Mouse (Mus musculus) small intestine, adult 2 months (tissue): ENCODE results near the gene Clec16a.

Experiments used
- CTCF ChIP-seq: fragments of 200-500 bp; IDR thresholded peaks from 2 replicates; pipeline ENCODE4 v1.5.1; 2012; ENCODE audit warnings: low read depth, mild to moderate bottlenecking, control low read depth, inconsistent platforms, low read length, moderate library complexity, mixed read lengths; ENCODE audit not compliant: insufficient replicate concordance, insufficient read length; ENCODE audit errors: extremely low read depth
- POLR2A ChIP-seq: fragments of 200-500 bp; IDR thresholded peaks from 2 replicates; pipeline ENCODE4 v1.6.1; 2012; ENCODE audit warnings: low read depth, mild to moderate bottlenecking, control low read depth, inconsistent platforms, low read length, moderate library complexity

DNA sequence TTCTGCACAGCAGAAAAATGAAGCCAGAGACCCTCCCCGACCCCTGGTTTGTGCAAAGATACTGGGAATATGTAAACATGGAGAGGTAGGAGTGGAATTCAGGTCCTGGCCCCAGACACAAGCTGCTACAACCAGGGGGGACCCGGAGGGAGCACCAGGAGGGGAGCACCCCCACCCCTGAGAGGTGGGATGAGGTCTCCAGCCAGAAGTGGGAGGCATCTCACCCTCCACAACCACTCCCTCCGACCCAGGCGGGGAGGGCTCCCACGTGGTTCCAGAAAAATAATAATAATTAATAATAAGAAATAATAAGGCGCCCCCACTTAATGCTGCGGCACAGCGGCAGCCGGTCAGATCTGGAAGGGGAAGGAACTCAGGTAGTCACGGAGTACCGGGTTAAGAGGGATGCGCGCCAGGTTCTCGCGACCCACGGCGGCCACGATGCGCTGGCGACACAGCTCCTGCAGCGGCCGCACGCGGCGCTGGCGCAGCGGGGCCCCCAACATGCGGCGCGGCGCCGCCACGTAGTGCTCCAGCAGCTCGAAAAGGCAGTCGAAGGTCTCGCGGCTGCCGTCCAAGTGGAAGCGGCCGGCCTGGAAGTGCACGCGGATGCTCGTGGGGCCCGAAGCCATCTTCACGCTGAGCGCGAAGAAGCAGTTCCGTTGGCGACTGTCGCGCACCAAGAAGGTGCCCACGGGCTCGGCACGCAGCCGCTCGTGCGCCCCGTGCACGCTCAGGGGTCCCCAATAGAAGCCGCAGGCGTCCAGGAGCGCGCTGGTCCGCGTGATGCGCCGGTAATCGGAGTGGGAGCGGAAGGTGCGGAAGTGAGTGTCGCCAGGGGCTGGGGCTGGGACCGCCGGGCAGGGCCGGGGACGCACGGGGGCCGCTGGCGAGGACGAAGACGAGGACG, 239.0 kb downstream of the Clec16a start:
- no peak for TF ChIP-seq CTCF
- TF ChIP-seq POLR2A = no peak
